Mouse (Mus musculus) hindbrain, embryonic 12.5 days (tissue): ENCODE measurements around the gene Tpcn1. TPM values are rescaled to one million over a fixed set of nuclear protein-coding genes. Genes with fewer than 3 reads are reported as not detected.

Source experiments
- ATAC-seq: fragments of 200-750 bp; cut with Nextera tagmentation; 2 replicates; pipeline ENCODE4 v1.8.0; 2017; ENCODE audit warnings: moderate TSS enrichment; ENCODE audit not compliant: low FRiP score
- H3K27ac ChIP-seq: fragments of 300-500 bp; sonication (generic); 2 replicates; pipeline ENCODE4 v1.5.1; 2016; ENCODE audit warnings: mild to moderate bottlenecking
- H3K27me3 ChIP-seq: fragments of 300-500 bp; sonication (generic); 2 replicates; pipeline ENCODE4 v1.6.1; 2016; ENCODE audit warnings: mild to moderate bottlenecking
- H3K36me3 ChIP-seq: fragments of 300-500 bp; sonication (generic); 2 replicates; pipeline ENCODE4 v1.6.1; 2016; ENCODE audit warnings: mild to moderate bottlenecking
- H3K4me1 ChIP-seq: fragments of 300-500 bp; sonication (generic); 2 replicates; pipeline ENCODE4 v1.6.1; 2016
- H3K4me2 ChIP-seq: fragments of 300-500 bp; sonication (generic); replicated peaks from 2 replicates; pipeline ENCODE4 v1.6.1; 2016; ENCODE audit warnings: mild to moderate bottlenecking
- H3K4me3 ChIP-seq: fragments of 300-500 bp; sonication (generic); 2 replicates; pipeline ENCODE4 v1.5.1; 2016; ENCODE audit warnings: mild to moderate bottlenecking
- H3K9ac ChIP-seq: fragments of 300-500 bp; sonication (generic); 2 replicates; pipeline ENCODE4 v1.6.1; 2016; ENCODE audit warnings: mild to moderate bottlenecking, moderate library complexity
- H3K9me3 ChIP-seq: fragments of 300-500 bp; sonication (generic); replicated peaks from 2 replicates; pipeline ENCODE4 v1.6.1; 2016; ENCODE audit warnings: mild to moderate bottlenecking
- WGBS: fragments of 180-500 bp; shearing (Covaris S2); methylation state at CpG from one replicate; pipeline ENCODE4 v1.1.7; 2016; 5-methylcytosine and 5-hydroxymethylcytosine counted together
- polyA plus RNA-seq: library from polyadenylated mRNA; unstranded; fragments of >200 nt; fragmentation: Nextera tagmentation; extraction: Ambion mirVana; gene quantifications from 2 replicates; pipeline ENCODE4 v1.2.1, GENCODE M21; 2016

Tpcn1 gene
- polyA plus RNA-seq, 1 experiment from 2014 or later = 19.2 TPM

- H3K9ac ChIP-seq = no peak overlapping the region; the same call in 1 of the 2 replicates
- H3K36me3 ChIP-seq = peaks cover 95% of the 10 kb centered on the region
- no peak overlapping the region for H3K4me3 ChIP-seq
- peaks cover 7% of the 10 kb centered on the region; the same call in 1 of the 2 replicates for H3K4me1 ChIP-seq
- H3K27me3 ChIP-seq = no peaks in the 10 kb centered on the region
- 95% methylated on average over 23 of the region's 23 CpGs for WGBS
- no peak overlapping the region for H3K27ac ChIP-seq
- H3K4me2 ChIP-seq = no peak overlapping the region
- ATAC-seq = no peak
- no peaks in the 10 kb centered on the region for H3K9me3 ChIP-seq
Measured at GRCm38 (mm10) chr5:120621078-120621765, 32.7 kb upstream of the Tpcn1 start.

GRCm38 (mm10) chr5:120620375-120621077, 32.1 kb upstream of the Tpcn1 start:
- no peak overlapping the region for H3K4me3 ChIP-seq
- no peak overlapping the region for H3K4me2 ChIP-seq
- H3K27ac ChIP-seq = no peak overlapping the region
- WGBS = 69% methylated on average over 18 of the region's 18 CpGs
- no peaks in the 10 kb centered on the region for H3K27me3 ChIP-seq
- H3K4me1 ChIP-seq = peaks cover 7% of the 10 kb centered on the region; the same call in 1 of the 2 replicates
- 0 out of 2 replicates have a peak, but pooled peaks cover 4% of the 10 kb centered on the region for H3K9me3 ChIP-seq
- peaks cover 89% of the 10 kb centered on the region for H3K36me3 ChIP-seq
- peak; percentile 32; the same call in 1 of the 2 replicates for ATAC-seq
- H3K9ac ChIP-seq = no peak overlapping the region

- H3K27ac ChIP-seq = no peak overlapping the region
- no peak overlapping the region for H3K4me2 ChIP-seq
- H3K9ac ChIP-seq = no peak overlapping the region
- no peak overlapping the region for H3K4me3 ChIP-seq
- 18% methylated on average over 5 of the region's 5 CpGs for WGBS
- H3K27me3 ChIP-seq = no peaks in the 10 kb centered on the region
- ATAC-seq = no peak
- H3K4me1 ChIP-seq = peaks cover 7% of the 10 kb centered on the region
- 0 out of 2 replicates have a peak, but pooled peaks cover 4% of the 10 kb centered on the region for H3K9me3 ChIP-seq
- H3K36me3 ChIP-seq = peaks cover 85% of the 10 kb centered on the region
Measured at GRCm38 (mm10) chr5:120619201-120619600, 30.7 kb upstream of the Tpcn1 start.

GRCm38 (mm10) chr5:120618778-120619177, 30.3 kb upstream of the Tpcn1 start:
- WGBS = 84% methylated on average over 12 of the region's 12 CpGs
- Histone ChIP-seq H3K4me2 (no peak overlapping the region), H3K9me3 (0 out of 2 replicates have a peak, but pooled peaks cover 4% of the 10 kb centered on the region), H3K4me3 (no peak overlapping the region), H3K36me3 (peaks cover 80% of the 10 kb centered on the region), H3K27me3 (no peaks in the 10 kb centered on the region), H3K27ac (no peak overlapping the region), H3K4me1 (peaks cover 11% of the 10 kb centered on the region), H3K9ac (no peak overlapping the region)
- no peak for ATAC-seq

- Histone ChIP-seq H3K9me3 (0 out of 2 replicates have a peak, but pooled peaks cover 4% of the 10 kb centered on the region), H3K27ac (no peak overlapping the region), H3K4me2 (no peak overlapping the region), H3K27me3 (no peaks in the 10 kb centered on the region), H3K4me1 (peaks cover 19% of the 10 kb centered on the region), H3K36me3 (peaks cover 52% of the 10 kb centered on the region), H3K4me3 (no peak overlapping the region), H3K9ac (no peak overlapping the region)
- 98% methylated on average over 4 of the region's 4 CpGs for WGBS
- ATAC-seq = no peak
Measured at GRCm38 (mm10) chr5:120615903-120616302, 27.4 kb upstream of the Tpcn1 start.

GRCm38 (mm10) chr5:120612822-120613604, 24.5 kb upstream of the Tpcn1 start:
- H3K27me3 ChIP-seq = no peaks in the 10 kb centered on the region
- peak overlapping the region; percentile 76 for H3K27ac ChIP-seq
- peak overlapping the region; percentile 91 for H3K4me2 ChIP-seq
- peak; percentile 94 for ATAC-seq
- under 1% methylated on average over 69 of the region's 69 CpGs for WGBS
- H3K4me1 ChIP-seq = peaks cover 18% of the 10 kb centered on the region
- peak overlapping the region; percentile 64 for H3K4me3 ChIP-seq
- H3K36me3 ChIP-seq = peaks cover 30% of the 10 kb centered on the region
- peak overlapping the region; percentile 66 for H3K9ac ChIP-seq
- H3K9me3 ChIP-seq = 0 out of 2 replicates have a peak, but pooled peaks cover 4% of the 10 kb centered on the region

GRCm38 (mm10) chr5:120612442-120612821, 24.0 kb upstream of the Tpcn1 start, which contains the start of the genes Rita1 and Ddx54:
Gene Rita1 (minus strand): TSS chr5:120612589.
Gene Ddx54 (plus strand): TSS chr5:120612739.
- peak; percentile 88 for ATAC-seq
- under 1% methylated on average over 22 of the region's 22 CpGs for WGBS
- peak within 1 kb of the TSS; percentile 66 for H3K9ac ChIP-seq

GRCm38 (mm10) chr5:120611416-120611815, 22.9 kb upstream of the Tpcn1 start:
- 55% methylated on average over 8 of the region's 8 CpGs for WGBS
- peak overlapping the region; percentile 48 for H3K9ac ChIP-seq
- peaks cover 18% of the 10 kb centered on the region for H3K4me1 ChIP-seq
- H3K4me2 ChIP-seq = peak overlapping the region; percentile 91
- ATAC-seq = no peak
- peaks cover 19% of the 10 kb centered on the region; the same call in 1 of the 2 replicates for H3K36me3 ChIP-seq
- H3K9me3 ChIP-seq = 0 out of 2 replicates have a peak, but pooled peaks cover 4% of the 10 kb centered on the region
- no peak overlapping the region for H3K27ac ChIP-seq
- H3K4me3 ChIP-seq = peak overlapping the region; percentile 64
- H3K27me3 ChIP-seq = no peaks in the 10 kb centered on the region

More at GRCm38 (mm10) chr5:120612442-120612821, 24.0 kb upstream of the Tpcn1 start, which contains the start of the genes Rita1 and Ddx54:
- peak within 1 kb of the TSS; percentile 64 for H3K4me3 ChIP-seq
- 0 out of 2 replicates have a peak, but pooled peaks cover 4% of the 10 kb centered on the region for H3K9me3 ChIP-seq
- H3K27ac ChIP-seq = peak within 1 kb of the TSS; percentile 76
- H3K4me1 ChIP-seq = peaks cover 18% of the 10 kb centered on the region
- H3K36me3 ChIP-seq = peaks cover 27% of the 10 kb centered on the region
- peak within 1 kb of the TSS; percentile 91 for H3K4me2 ChIP-seq
- no peaks in the 10 kb centered on the region for H3K27me3 ChIP-seq

- WGBS = 94% methylated on average over 5 of the region's 5 CpGs
- H3K4me3 ChIP-seq = no peak overlapping the region
Measured at GRCm38 (mm10) chr5:120610906-120611305, 22.4 kb upstream of the Tpcn1 start.

GRCm38 (mm10) chr5:120609246-120609775, 20.8 kb upstream of the Tpcn1 start:
- H3K9me3 ChIP-seq = no peaks in the 10 kb centered on the region
- H3K4me1 ChIP-seq = peaks cover 21% of the 10 kb centered on the region
- no peak overlapping the region for H3K27ac ChIP-seq
- no peaks in the 10 kb centered on the region for H3K27me3 ChIP-seq
- ATAC-seq = no peak
- 85% methylated on average over 16 of the region's 16 CpGs for WGBS
- no peak overlapping the region for H3K4me3 ChIP-seq
- H3K4me2 ChIP-seq = no peak overlapping the region
- peak overlapping the region; percentile 42; the same call in 1 of the 2 replicates for H3K9ac ChIP-seq
- peaks cover 9% of the 10 kb centered on the region; the same call in 1 of the 2 replicates for H3K36me3 ChIP-seq

More at GRCm38 (mm10) chr5:120610906-120611305, 22.4 kb upstream of the Tpcn1 start:
- Histone ChIP-seq H3K36me3 (peaks cover 19% of the 10 kb centered on the region; the same call in 1 of the 2 replicates), H3K4me1 (peaks cover 18% of the 10 kb centered on the region), H3K9ac (peak overlapping the region; percentile 48; the same call in 1 of the 2 replicates), H3K9me3 (0 out of 2 replicates have a peak, but pooled peaks cover 4% of the 10 kb centered on the region), H3K27ac (no peak overlapping the region), H3K27me3 (no peaks in the 10 kb centered on the region), H3K4me2 (peak overlapping the region; percentile 91)
- ATAC-seq = no peak

- H3K27me3 ChIP-seq = no peaks in the 10 kb centered on the region
- H3K9ac ChIP-seq = no peak overlapping the region
- H3K4me2 ChIP-seq = no peak overlapping the region
- ATAC-seq = no peak
- peaks cover 9% of the 10 kb centered on the region; the same call in 1 of the 2 replicates for H3K36me3 ChIP-seq
- no peaks in the 10 kb centered on the region for H3K9me3 ChIP-seq
- WGBS = 80% methylated on average over 3 of the region's 3 CpGs
- H3K4me3 ChIP-seq = no peak overlapping the region
- H3K4me1 ChIP-seq = peaks cover 14% of the 10 kb centered on the region
- no peak overlapping the region for H3K27ac ChIP-seq
Measured at GRCm38 (mm10) chr5:120607335-120607734, 18.9 kb upstream of the Tpcn1 start.
